Mouse (Mus musculus): ENCODE results near the gene Rusc2. TPM values are rescaled to one million over a fixed set of nuclear protein-coding genes. Genes with fewer than 3 reads are reported as not detected.

Rusc2 gene
- total RNA-seq, 1 experiment from 2014 or later = 2.8 TPM

DNA sequence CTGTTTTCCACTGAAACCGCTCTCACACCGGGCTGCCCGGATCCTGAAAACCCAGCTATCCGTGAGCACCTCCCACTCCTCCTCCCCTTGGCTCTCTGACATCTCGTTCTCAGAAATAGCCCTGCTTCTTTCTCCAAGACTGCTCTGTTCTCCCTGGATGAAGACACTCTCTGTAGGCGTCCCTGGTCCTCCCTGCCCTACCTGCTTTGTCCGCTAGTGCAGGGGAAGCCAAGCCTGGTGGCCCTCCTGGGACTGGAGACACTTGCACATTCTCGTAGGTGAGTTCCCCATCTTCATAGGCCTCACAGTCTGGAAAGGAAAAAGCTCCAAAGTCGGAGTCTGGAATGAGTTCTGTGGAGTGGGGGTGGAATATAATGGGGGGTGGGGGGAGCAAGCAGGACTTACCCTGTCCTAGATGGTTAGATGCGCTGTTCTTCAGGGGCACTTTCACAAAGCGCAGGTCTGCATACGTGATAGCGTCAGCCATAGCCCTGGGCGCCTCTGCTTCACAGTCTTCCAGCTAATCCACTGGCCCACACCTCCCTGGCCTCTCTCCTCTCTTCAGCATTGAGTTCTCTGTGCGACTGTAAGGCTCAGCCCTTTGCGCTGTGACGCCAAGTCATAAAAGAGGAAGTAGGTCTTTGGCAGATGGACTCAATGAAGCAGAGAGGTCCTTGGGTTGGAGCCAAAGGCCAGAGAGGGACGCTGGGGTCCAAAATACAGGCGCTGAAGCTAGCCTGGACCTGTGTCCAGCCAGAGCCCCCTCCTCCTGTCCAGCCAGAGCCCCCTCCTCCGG lies 72.5 kb downstream of the Rusc2 start, which contains the start of gene Cd72:
Gene Cd72 (minus strand): TSS at position 588 of the 796 bp plus-strand sequence.
- peak; percentile 74 to 79 for ATAC-seq (replicated peaks in 1 of 2; ENCODE audit: insufficient read depth in 1 of 2, low FRiP score in 2 of 2, low TSS enrichment in 1 of 2, low read depth in 1 of 2, poor library complexity in 2 of 2, severe bottlenecking in 2 of 2)

DNA sequence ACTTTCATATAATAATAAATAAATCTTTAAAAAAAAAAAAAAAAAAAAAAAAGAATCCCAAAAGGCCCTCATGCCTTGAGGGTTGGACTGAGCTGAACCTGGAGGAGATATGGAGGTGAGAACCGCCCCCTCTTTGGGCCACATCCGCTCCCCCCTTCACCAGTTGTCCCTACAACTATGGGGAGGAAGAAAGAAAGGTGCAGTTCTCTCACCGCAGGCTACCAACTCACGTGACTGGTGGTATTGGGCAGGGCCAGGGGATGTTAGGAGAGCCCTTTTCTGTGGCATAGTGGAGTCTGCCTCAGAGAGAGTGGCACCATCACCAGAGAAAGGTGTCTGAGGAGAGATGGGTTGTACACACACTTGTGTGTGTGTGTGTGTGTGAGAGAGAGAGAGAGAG lies 74.7 kb downstream of the Rusc2 start:
- ATAC-seq (replicated peaks in 1 of 2; ENCODE audit: insufficient read depth in 1 of 2, low FRiP score in 2 of 2, low TSS enrichment in 1 of 2, low read depth in 1 of 2, poor library complexity in 2 of 2, severe bottlenecking in 2 of 2) = peak; percentile 46 to 52

DNA sequence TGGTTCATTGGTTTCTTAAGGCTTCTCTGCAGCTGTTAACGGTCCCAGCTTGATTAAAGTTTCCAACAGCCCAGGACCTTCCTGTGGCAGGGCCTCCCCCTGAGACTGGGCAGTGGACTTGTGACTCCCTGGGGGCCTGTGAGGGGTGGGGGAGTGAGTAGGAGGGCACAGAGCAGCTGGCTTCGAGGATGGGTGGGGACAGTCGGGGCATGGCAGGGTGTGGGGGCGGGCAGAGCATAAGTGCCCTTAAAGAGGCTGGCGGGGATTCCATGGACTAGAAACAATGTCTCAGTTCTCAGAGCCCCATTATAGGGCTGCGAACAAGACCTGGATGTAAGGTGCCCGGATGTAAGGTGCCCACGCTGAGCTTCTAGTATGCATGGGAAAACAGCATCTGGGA lies 75.3 kb downstream of the Rusc2 start:
- ATAC-seq (replicated peaks in 1 of 2; ENCODE audit: insufficient read depth in 1 of 2, low FRiP score in 2 of 2, low TSS enrichment in 1 of 2, low read depth in 1 of 2, poor library complexity in 2 of 2, severe bottlenecking in 2 of 2) = no peak; a peak in 1 of 4 replicates

DNA sequence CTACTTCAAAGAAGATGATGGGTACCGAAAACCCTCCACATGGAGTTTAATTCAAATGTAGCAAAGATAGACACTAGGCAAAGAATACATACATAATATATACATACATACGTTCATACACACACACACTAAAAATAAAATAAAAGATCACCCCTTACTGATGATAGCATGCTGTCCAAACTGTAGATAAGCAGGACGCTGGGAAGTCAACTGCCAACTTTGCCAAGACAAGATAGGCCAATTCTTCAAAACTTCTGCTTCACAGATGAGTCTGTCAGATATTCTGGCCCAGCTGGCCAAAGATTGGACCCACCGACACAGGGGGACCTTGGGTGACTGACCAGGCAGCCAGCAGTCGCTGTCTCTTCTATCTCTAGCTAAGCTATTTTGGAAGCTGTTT lies 81.3 kb downstream of the Rusc2 start:
- no peak for ATAC-seq (replicated peaks in 1 of 2; ENCODE audit: insufficient read depth in 1 of 2, low FRiP score in 2 of 2, low TSS enrichment in 1 of 2, low read depth in 1 of 2, poor library complexity in 2 of 2, severe bottlenecking in 2 of 2)

DNA sequence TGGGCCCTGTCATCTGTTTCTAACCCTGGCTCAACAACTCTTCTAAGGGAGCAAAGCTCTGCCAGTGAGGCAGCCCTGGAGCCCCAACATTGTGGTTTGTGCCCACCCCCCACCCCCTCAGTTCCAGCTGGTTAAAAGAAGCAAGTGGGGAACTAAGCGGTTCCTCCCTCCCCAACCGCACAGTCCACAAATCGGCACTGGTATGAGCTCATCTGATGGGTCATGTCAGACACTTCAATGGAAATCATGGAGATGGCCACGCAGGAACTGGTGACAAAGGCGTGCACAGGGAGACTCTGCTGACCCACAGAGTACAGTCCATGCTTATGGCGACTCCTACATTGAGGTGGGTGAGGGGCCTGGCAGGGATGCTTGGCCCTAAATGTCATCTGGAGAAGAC lies 84.2 kb downstream of the Rusc2 start:
- peak; percentile 25 to 49; a peak in 3 of 4 replicates for ATAC-seq (replicated peaks in 1 of 2; ENCODE audit: insufficient read depth in 1 of 2, low FRiP score in 2 of 2, low TSS enrichment in 1 of 2, low read depth in 1 of 2, poor library complexity in 2 of 2, severe bottlenecking in 2 of 2)

DNA sequence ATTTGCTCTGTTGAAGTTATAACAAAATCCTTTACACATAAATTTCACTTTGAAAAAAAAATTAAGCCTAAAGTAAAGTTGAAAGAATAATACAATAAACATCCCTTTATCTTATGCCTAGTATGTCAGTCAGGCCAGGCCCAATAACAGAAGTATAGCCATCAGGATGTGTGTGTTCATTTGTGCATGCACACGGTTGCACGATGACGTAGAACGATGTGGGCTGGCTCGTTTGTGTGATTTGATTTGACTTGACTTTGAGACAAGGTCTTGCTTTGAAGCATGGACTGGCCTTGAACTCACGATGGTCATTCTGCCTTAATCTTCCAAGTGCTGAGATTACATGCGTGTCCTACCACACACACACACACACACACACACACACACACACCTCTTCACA lies 85.1 kb downstream of the Rusc2 start:
- no peak for ATAC-seq (replicated peaks in 1 of 2; ENCODE audit: insufficient read depth in 1 of 2, low FRiP score in 2 of 2, low TSS enrichment in 1 of 2, low read depth in 1 of 2, poor library complexity in 2 of 2, severe bottlenecking in 2 of 2)

GRCm38 (mm10) chr4:43470301-43470700 lies 88.5 kb downstream of the Rusc2 start:
- no peak for ATAC-seq (replicated peaks in 1 of 2; ENCODE audit: insufficient read depth in 1 of 2, low FRiP score in 2 of 2, low TSS enrichment in 1 of 2, low read depth in 1 of 2, poor library complexity in 2 of 2, severe bottlenecking in 2 of 2)

DNA sequence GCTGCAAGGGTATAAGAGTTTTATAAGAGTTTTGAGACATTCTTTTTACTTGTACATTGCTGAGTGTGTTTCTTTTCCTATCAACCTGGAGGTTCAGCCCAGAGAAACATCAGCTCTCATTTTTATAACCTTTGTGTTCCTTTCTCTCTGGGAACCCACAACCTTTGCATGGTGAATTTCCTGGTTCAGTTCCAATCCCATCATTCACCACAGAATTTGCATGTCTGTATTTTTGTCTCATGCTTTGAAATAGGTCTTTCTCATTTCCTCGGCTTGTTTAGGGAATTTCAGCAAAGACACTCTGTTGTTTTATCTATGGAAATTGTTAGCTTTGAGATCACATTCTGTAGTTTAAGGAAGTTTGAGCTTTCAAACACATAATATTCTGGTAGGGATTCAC lies 91.9 kb downstream of the Rusc2 start:
- no peak for ATAC-seq (replicated peaks in 1 of 2; ENCODE audit: insufficient read depth in 1 of 2, low FRiP score in 2 of 2, low TSS enrichment in 1 of 2, low read depth in 1 of 2, poor library complexity in 2 of 2, severe bottlenecking in 2 of 2)

GRCm38 (mm10) chr4:43476604-43477003 lies 94.8 kb downstream of the Rusc2 start:
- ATAC-seq (replicated peaks in 1 of 2; ENCODE audit: insufficient read depth in 1 of 2, low FRiP score in 2 of 2, low TSS enrichment in 1 of 2, low read depth in 1 of 2, poor library complexity in 2 of 2, severe bottlenecking in 2 of 2) = peak; percentile 22 to 23; a peak in 1 of 4 replicates

Other genes starting within 250 kb of the Rusc2 start
- 0.79 and 3.6 TPM in 2 replicates for gene Atp8b5, start 114.8 kb upstream of the Rusc2 start, total RNA-seq (2017)
- not detected in 2 replicates for gene Fam166b, start 47.2 kb downstream of the Rusc2 start, total RNA-seq (2017)
- 12.0 and 17.6 TPM in 2 replicates for gene Tesk1, start 60.0 kb downstream of the Rusc2 start, total RNA-seq (2017)
- gene Cd72, start 72.6 kb downstream of the Rusc2 start, total RNA-seq (2017) = 91.6 and 153 TPM in 2 replicates
- gene Sit1, start 101.8 kb downstream of the Rusc2 start, total RNA-seq (2017) = not detected in 2 replicates
- gene Ccdc107, start 110.9 kb downstream of the Rusc2 start, total RNA-seq (2017) = 45.7 and 55.6 TPM in 2 replicates
- 66.5 and 76.9 TPM in 2 replicates for gene Arhgef39, start 117.7 kb downstream of the Rusc2 start, total RNA-seq (2017)
- gene Car9, start 125.0 kb downstream of the Rusc2 start, total RNA-seq (2017) = 2.4 and 10.6 TPM in 2 replicates
- 18.6 and 28.2 TPM in 2 replicates for gene Tpm2, start 141.8 kb downstream of the Rusc2 start, total RNA-seq (2017)
- 76.7 and 97.5 TPM in 2 replicates for gene Creb3, start 180.4 kb downstream of the Rusc2 start, total RNA-seq (2017)
- gene Tln1, start 180.7 kb downstream of the Rusc2 start, total RNA-seq (2017) = 306 and 337 TPM in 2 replicates
- 13.6 and 41.0 TPM in 2 replicates for gene Rgp1, start 196.7 kb downstream of the Rusc2 start, total RNA-seq (2017)
- gene Gba2, start 196.9 kb downstream of the Rusc2 start, total RNA-seq (2017) = 11.9 and 19.9 TPM in 2 replicates
- 0.40 TPM in 1 of 2 replicates, not detected in the other for gene Msmp, start 202.5 kb downstream of the Rusc2 start, total RNA-seq (2017)
- 4.2 and 7.2 TPM in 2 replicates for gene Npr2, start 250.0 kb downstream of the Rusc2 start, total RNA-seq (2017)